ENCODE assay signal across 30 mouse cellular contexts in genomic region chr10:61608233-61608632, GRCm38 (mm10). TPM values are rescaled to one million over a fixed set of nuclear protein-coding genes. Genes with fewer than 3 reads are reported as not detected.
"Had no signal": no experiment of that assay in that cellular context is flagged by ENCODE, and none has a peak within 500 bp of the region (broad histone marks: within the 10 kb centered on the region; RNA-seq: fewer than 3 reads in every experiment).

No protein-coding gene starts in this region.

- H3K27me3 ChIP-seq: intestine, embryonic 15.5 days had no signal

- DNase-seq: gastrocnemius, adult 2 months; gastrocnemius, postnatal 10 days; gastrocnemius, postnatal 25 days; heart, adult 18-20 months; heart, postnatal 10 days; heart, postnatal 4 days; kidney, adult 18-20 months; kidney, adult 8-10 months; kidney, postnatal 10 days; kidney, postnatal 25 days; kidney, postnatal 4 days; liver; liver, embryonic 13.5 days had no signal

- H3K36me3 ChIP-seq: hindbrain, embryonic 10.5 days; hindbrain, embryonic 12.5 days; intestine, embryonic 15.5 days; limb, embryonic 10.5 days; limb, embryonic 12.5 days; liver, embryonic 13.5 days; liver, embryonic 15.5 days had no signal

- ATAC-seq: hindbrain, embryonic 16.5 days; inflammation-experienced regulatory T-cells, adult 6 months; intestine, embryonic 15.5 days; intestine, postnatal 0 days had no signal

- H3K27ac ChIP-seq: gastrocnemius, adult 2 months; hindbrain, embryonic 10.5 days; hindbrain, embryonic 12.5 days; hindbrain, embryonic 14.5 days; intestine, embryonic 15.5 days; layer of hippocampus, adult 2 months; left cerebral cortex, adult 2 months; limb, embryonic 10.5 days; limb, embryonic 12.5 days; liver, embryonic 13.5 days; liver, embryonic 15.5 days had no signal

- H3K4me1 ChIP-seq: hindbrain, embryonic 12.5 days; intestine, embryonic 15.5 days; liver, embryonic 13.5 days; liver, embryonic 15.5 days had no signal

- H3K4me2 ChIP-seq: heart, embryonic 11.5 days; hindbrain, embryonic 12.5 days; hindbrain, embryonic 14.5 days; intestine, embryonic 15.5 days; limb, embryonic 12.5 days; liver, embryonic 11.5 days; liver, embryonic 13.5 days; liver, embryonic 15.5 days had no signal

- H3K9me3 ChIP-seq: hindbrain, embryonic 10.5 days; hindbrain, embryonic 12.5 days; intestine, embryonic 15.5 days; limb, embryonic 10.5 days; liver, embryonic 13.5 days; liver, embryonic 15.5 days had no signal

- H3K9ac ChIP-seq: hindbrain, embryonic 12.5 days; hindbrain, embryonic 14.5 days; intestine, embryonic 15.5 days; limb, embryonic 12.5 days; liver, embryonic 13.5 days; liver, embryonic 15.5 days had no signal

- H3K4me3 ChIP-seq: gastrocnemius, adult 2 months; hindbrain, embryonic 10.5 days; hindbrain, embryonic 12.5 days; intestine, embryonic 15.5 days; layer of hippocampus, adult 2 months; left cerebral cortex, adult 2 months; limb, embryonic 10.5 days; limb, embryonic 12.5 days; liver, embryonic 13.5 days; liver, embryonic 15.5 days had no signal

RNA-seq across cellular contexts. Expression of gene Npffr1, which starts 12.9 kb away (rescaled TPM):
- total RNA-seq: gastrocnemius, postnatal 25 days; granulocyte monocyte progenitor cell, adult 5-6 weeks; heart, postnatal 25 days had no signal
- polyA plus RNA-seq: heart, embryonic 16.5 days; inflammation-experienced regulatory T-cells, adult 6 months; limb, embryonic 10.5 days; liver, embryonic 11.5 days; liver, embryonic 15.5 days had no signal
